Mouse (Mus musculus) kidney, embryonic 14.5 days (tissue): ENCODE data around the gene Wdr70. TPM values are rescaled to one million over a fixed set of nuclear protein-coding genes. Genes with fewer than 3 reads are reported as not detected.

Experiments
- ATAC-seq: fragments of 200-750 bp; cut with Nextera tagmentation; 2 replicates; pipeline ENCODE4 v1.8.0; 2017; ENCODE audit warnings: moderate number of reproducible peaks, mild to moderate bottlenecking, moderate TSS enrichment, moderate library complexity; ENCODE audit not compliant: low FRiP score, low TSS enrichment
- H3K27ac ChIP-seq: fragments of 300-500 bp; sonication (generic); 2 replicates; pipeline ENCODE4 v1.5.1; 2014; ENCODE audit warnings: low read depth, mild to moderate bottlenecking, low read length, moderate library complexity, mixed read lengths
- H3K27me3 ChIP-seq: fragments of 300-500 bp; sonication (generic); 2 replicates; pipeline ENCODE4 v1.6.1; 2014; ENCODE audit warnings: mild to moderate bottlenecking, low read length; ENCODE audit not compliant: control insufficient read depth, insufficient read depth
- H3K36me3 ChIP-seq: fragments of 300-500 bp; sonication (generic); 2 replicates; pipeline ENCODE4 v1.6.1; 2014; ENCODE audit warnings: low read length, mixed read lengths; ENCODE audit not compliant: control insufficient read depth, insufficient read depth
- H3K4me1 ChIP-seq: fragments of 300-500 bp; sonication (generic); 2 replicates; pipeline ENCODE4 v1.6.1; 2014; ENCODE audit warnings: low read length, mixed read lengths; ENCODE audit not compliant: control insufficient read depth, insufficient read depth
- H3K4me2 ChIP-seq: fragments of 300-500 bp; sonication (generic); replicated peaks from 2 replicates; pipeline ENCODE4 v1.6.1; 2014; ENCODE audit warnings: low read depth, mild to moderate bottlenecking, low read length
- H3K4me3 ChIP-seq: fragments of 300-500 bp; sonication (generic); 2 replicates; pipeline ENCODE4 v1.5.1; 2014; ENCODE audit warnings: mild to moderate bottlenecking, low read length
- H3K9ac ChIP-seq: fragments of 300-500 bp; sonication (generic); 2 replicates; pipeline ENCODE4 v1.6.1; 2014; ENCODE audit warnings: low read depth, mild to moderate bottlenecking, low read length, moderate library complexity
- H3K9me3 ChIP-seq: fragments of 300-500 bp; sonication (generic); 2 replicates; pipeline ENCODE4 v1.6.1; 2016; ENCODE audit warnings: low read length; ENCODE audit not compliant: control insufficient read depth
- WGBS: fragments of 180-500 bp; shearing (Covaris S2); extraction: QIAGEN DNeasy Blood & Tissue Kit; methylation state at CpG from one replicate; pipeline ENCODE4 v1.1.7; 2014; 5-methylcytosine and 5-hydroxymethylcytosine counted together
- polyA plus RNA-seq: library from polyadenylated mRNA; unstranded; fragments of >200 nt; fragmentation: Nextera tagmentation; extraction: Ambion mirVana; gene quantifications from 2 replicates; pipeline ENCODE4 v1.2.1, GENCODE M21; 2014

Wdr70 gene
- polyA plus RNA-seq, 1 experiment from 2014 or later = 64.1 TPM

GRCm38 (mm10) chr15:7877560-7878467, 221.2 kb downstream of the Wdr70 start:
- peak; percentile 25; the same call in 1 of the 2 replicates for ATAC-seq

GRCm38 (mm10) chr15:7875879-7876278, 223.1 kb downstream of the Wdr70 start:
- 76% methylated on average over 6 of the region's 6 CpGs for WGBS

More at GRCm38 (mm10) chr15:7877560-7878467, 221.2 kb downstream of the Wdr70 start:
- H3K9me3 ChIP-seq = no peaks in the 10 kb centered on the region
- no peaks in the 10 kb centered on the region for H3K36me3 ChIP-seq
- no peak overlapping the region for H3K9ac ChIP-seq
- WGBS = 62% methylated on average over 22 of the region's 22 CpGs
- H3K27ac ChIP-seq = no peak overlapping the region
- no peaks in the 10 kb centered on the region for H3K4me1 ChIP-seq
- no peaks in the 10 kb centered on the region for H3K27me3 ChIP-seq
- no peak overlapping the region for H3K4me2 ChIP-seq
- H3K4me3 ChIP-seq = no peak overlapping the region

GRCm38 (mm10) chr15:7872473-7872872, 226.5 kb downstream of the Wdr70 start:
- Histone ChIP-seq H3K4me3 (no peak overlapping the region), H3K36me3 (no peaks in the 10 kb centered on the region), H3K9ac (no peak overlapping the region), H3K27ac (no peak overlapping the region), H3K27me3 (no peaks in the 10 kb centered on the region), H3K4me1 (no peaks in the 10 kb centered on the region), H3K4me2 (no peak overlapping the region), H3K9me3 (no peaks in the 10 kb centered on the region)
- WGBS = 74% methylated on average over 5 of the region's 5 CpGs
- no peak for ATAC-seq

More at GRCm38 (mm10) chr15:7875879-7876278, 223.1 kb downstream of the Wdr70 start:
- Histone ChIP-seq H3K4me2 (no peak overlapping the region), H3K9me3 (no peaks in the 10 kb centered on the region), H3K4me1 (no peaks in the 10 kb centered on the region), H3K27me3 (no peaks in the 10 kb centered on the region), H3K9ac (no peak overlapping the region), H3K4me3 (no peak overlapping the region), H3K27ac (no peak overlapping the region), H3K36me3 (no peaks in the 10 kb centered on the region)
- ATAC-seq = no peak

- no peak for ATAC-seq
- H3K4me3 ChIP-seq = no peak overlapping the region
- 89% methylated on average over 3 of the region's 3 CpGs for WGBS
Measured at GRCm38 (mm10) chr15:7865305-7865704, 233.7 kb downstream of the Wdr70 start.

GRCm38 (mm10) chr15:7863328-7863727, 235.7 kb downstream of the Wdr70 start:
- Histone ChIP-seq H3K27ac (no peak overlapping the region), H3K27me3 (no peaks in the 10 kb centered on the region), H3K9me3 (no peaks in the 10 kb centered on the region), H3K4me2 (no peak overlapping the region), H3K4me1 (no peaks in the 10 kb centered on the region), H3K9ac (no peak overlapping the region), H3K36me3 (no peaks in the 10 kb centered on the region), H3K4me3 (no peak overlapping the region)
- WGBS = 75% methylated on average over 5 of the region's 5 CpGs
- no peak for ATAC-seq

More at GRCm38 (mm10) chr15:7865305-7865704, 233.7 kb downstream of the Wdr70 start:
- H3K4me1 ChIP-seq = no peaks in the 10 kb centered on the region
- no peaks in the 10 kb centered on the region for H3K36me3 ChIP-seq
- no peaks in the 10 kb centered on the region for H3K27me3 ChIP-seq
- H3K4me2 ChIP-seq = no peak overlapping the region
- no peak overlapping the region for H3K27ac ChIP-seq
- no peak overlapping the region for H3K9ac ChIP-seq
- H3K9me3 ChIP-seq = no peaks in the 10 kb centered on the region

- Histone ChIP-seq H3K9me3 (no peaks in the 10 kb centered on the region), H3K27me3 (no peaks in the 10 kb centered on the region), H3K9ac (no peak overlapping the region), H3K27ac (no peak overlapping the region), H3K36me3 (no peaks in the 10 kb centered on the region), H3K4me2 (no peak overlapping the region), H3K4me3 (no peak overlapping the region), H3K4me1 (no peaks in the 10 kb centered on the region)
- no peak for ATAC-seq
- 87% methylated on average over 5 of the region's 5 CpGs for WGBS
Measured at GRCm38 (mm10) chr15:7862890-7863289, 236.1 kb downstream of the Wdr70 start.

- H3K4me2 ChIP-seq = no peak overlapping the region
- H3K36me3 ChIP-seq = no peaks in the 10 kb centered on the region
- H3K27ac ChIP-seq = no peak overlapping the region
- H3K4me3 ChIP-seq = no peak overlapping the region
- ATAC-seq = no peak
- no peaks in the 10 kb centered on the region for H3K4me1 ChIP-seq
- WGBS = 80% methylated on average over 5 of the region's 5 CpGs
- no peaks in the 10 kb centered on the region for H3K9me3 ChIP-seq
- H3K9ac ChIP-seq = no peak overlapping the region
- no peaks in the 10 kb centered on the region for H3K27me3 ChIP-seq
Measured at GRCm38 (mm10) chr15:7858841-7859240, 240.2 kb downstream of the Wdr70 start.

- Histone ChIP-seq H3K36me3 (no peaks in the 10 kb centered on the region), H3K4me1 (no peaks in the 10 kb centered on the region), H3K4me3 (no peak overlapping the region), H3K9ac (no peak overlapping the region), H3K4me2 (no peak overlapping the region), H3K27ac (no peak overlapping the region), H3K27me3 (no peaks in the 10 kb centered on the region), H3K9me3 (no peaks in the 10 kb centered on the region)
- no peak for ATAC-seq
- WGBS = 67% methylated on average over 13 of the region's 13 CpGs
Measured at GRCm38 (mm10) chr15:7857418-7857817, 241.6 kb downstream of the Wdr70 start.

GRCm38 (mm10) chr15:7842398-7842797, 256.6 kb downstream of the Wdr70 start:
- no peak overlapping the region for H3K4me2 ChIP-seq
- H3K9ac ChIP-seq = no peak overlapping the region
- no peak overlapping the region for H3K4me3 ChIP-seq
- no peaks in the 10 kb centered on the region for H3K4me1 ChIP-seq
- ATAC-seq = no peak
- H3K27me3 ChIP-seq = no peaks in the 10 kb centered on the region
- no peak overlapping the region for H3K27ac ChIP-seq
- 92% methylated on average over 4 of the region's 4 CpGs for WGBS
- H3K36me3 ChIP-seq = no peaks in the 10 kb centered on the region
- H3K9me3 ChIP-seq = no peaks in the 10 kb centered on the region
